Mouse (Mus musculus): Measurements from ENCODE around the gene Ccdc85b. TPM values are rescaled to one million over a fixed set of nuclear protein-coding genes. Genes with fewer than 3 reads are reported as not detected.
A peak's percentile ranks its signal among the peaks of the same experiment; 100 is the strongest.

Ccdc85b gene
- polyA plus RNA-seq, 1 experiment from 2014 or later = 11.6 TPM

DNA sequence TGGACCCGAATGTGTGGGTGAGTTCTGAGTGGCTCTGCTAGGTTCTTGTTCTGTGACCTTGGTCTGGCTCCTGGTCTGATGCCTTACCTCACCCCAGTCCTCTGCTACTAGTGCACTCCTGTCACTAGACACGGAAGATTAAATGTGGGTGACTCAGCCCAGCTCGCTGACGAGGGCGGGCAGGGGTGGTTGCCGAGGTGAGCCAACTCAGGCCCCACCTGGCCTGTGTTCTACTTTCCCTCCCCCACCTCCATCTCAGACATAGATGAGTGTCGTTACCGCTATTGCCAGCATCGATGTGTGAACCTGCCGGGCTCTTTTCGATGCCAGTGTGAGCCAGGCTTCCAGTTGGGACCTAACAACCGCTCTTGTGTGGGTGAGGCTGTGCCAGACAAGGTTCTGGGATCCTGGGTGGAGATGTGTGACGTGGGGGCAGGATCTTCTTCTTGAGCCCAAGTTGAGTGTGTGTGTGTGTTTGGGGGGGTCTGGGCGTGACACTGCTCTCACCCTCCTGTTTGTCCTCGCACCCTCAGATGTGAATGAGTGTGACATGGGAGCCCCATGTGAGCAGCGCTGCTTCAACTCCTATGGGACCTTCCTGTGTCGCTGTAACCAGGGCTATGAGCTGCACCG lies 20.1 kb upstream of the Ccdc85b start:
- 69% methylated on average over 18 of the region's 18 CpGs for WGBS
- ATAC-seq (ENCODE audit: low FRiP score, low TSS enrichment) (peak; percentile 84), DNase-seq (ENCODE audit: low spot score) (peak; percentile 76)
- no peaks in the 10 kb centered on the region for H3K27me3 ChIP-seq (ENCODE audit: control insufficient read depth, insufficient read depth, low read length)
- no peaks in the 10 kb centered on the region for H3K9me3 ChIP-seq (ENCODE audit: control insufficient read depth, low read length)
- TF ChIP-seq EP300 (optimal IDR thresholded peaks at IDR 0.05) (no peak), CTCF (IDR thresholded peaks at IDR 0.05; ENCODE audit: low read depth) (no peak)
- no peak overlapping the region for H3K4me2 ChIP-seq (replicated peaks; ENCODE audit: low read depth)
- H3K9ac ChIP-seq (ENCODE audit: low read length) = no peak overlapping the region
- no peak overlapping the region for H3K27ac ChIP-seq (replicated peaks)
- H3K4me1 ChIP-seq (replicated peaks; ENCODE audit: control insufficient read depth, insufficient read depth) = no peaks in the 10 kb centered on the region; the same call in 1 of the 2 replicates
- peaks cover 10% of the 10 kb centered on the region; the same call in 1 of the 2 replicates for H3K36me3 ChIP-seq (ENCODE audit: control insufficient read depth, insufficient read depth, low read length)
- H3K4me3 ChIP-seq (ENCODE audit: low read depth, low read length) = no peak overlapping the region

DNA sequence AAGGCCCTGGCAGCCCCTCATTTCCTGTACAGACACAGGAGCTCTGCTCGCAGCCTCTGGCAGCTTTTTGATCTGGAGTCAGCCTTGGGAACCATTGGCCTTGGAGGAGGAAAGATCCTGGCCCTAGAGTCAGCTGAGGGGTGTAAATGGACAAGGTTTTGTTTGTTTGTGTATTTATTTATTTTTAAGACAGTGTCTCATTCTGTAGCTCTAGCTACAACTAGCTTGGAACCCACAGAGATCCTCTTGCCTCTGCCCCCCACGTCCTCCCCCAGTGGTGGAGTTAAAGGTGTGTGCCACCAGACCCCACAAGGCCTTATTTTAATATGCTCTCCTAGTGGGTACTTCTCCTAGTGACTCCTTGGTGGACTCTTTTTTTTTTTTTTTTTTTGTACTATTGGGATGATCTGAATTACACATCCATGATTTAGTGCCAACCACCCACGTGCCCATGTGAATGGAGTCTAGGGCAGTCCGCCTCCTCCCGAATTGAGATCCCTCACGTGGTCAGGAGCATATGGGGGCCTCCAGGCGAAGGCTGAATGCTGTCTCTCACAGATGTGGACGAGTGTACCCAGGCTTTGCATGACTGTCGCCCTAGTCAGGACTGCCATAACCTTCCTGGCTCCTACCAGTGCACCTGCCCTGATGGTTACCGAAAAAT lies 19.4 kb upstream of the Ccdc85b start:
- DNase-seq (ENCODE audit: low spot score) (no peak), ATAC-seq (ENCODE audit: low FRiP score, low TSS enrichment) (no peak)
- H3K4me2 ChIP-seq (replicated peaks; ENCODE audit: low read depth) = no peak overlapping the region
- no peaks in the 10 kb centered on the region for H3K27me3 ChIP-seq (ENCODE audit: control insufficient read depth, insufficient read depth, low read length)
- H3K36me3 ChIP-seq (ENCODE audit: control insufficient read depth, insufficient read depth, low read length) = 0 out of 2 replicates have a peak, but pooled peaks cover 8% of the 10 kb centered on the region
- no peak overlapping the region for H3K27ac ChIP-seq (replicated peaks)
- TF ChIP-seq EP300 (optimal IDR thresholded peaks at IDR 0.05) = no peak
- 82% methylated on average over 10 of the region's 10 CpGs for WGBS
- no peak overlapping the region for H3K9ac ChIP-seq (ENCODE audit: low read length)
- no peaks in the 10 kb centered on the region; the same call in 1 of the 2 replicates for H3K4me1 ChIP-seq (replicated peaks; ENCODE audit: control insufficient read depth, insufficient read depth)
- no peak overlapping the region for H3K4me3 ChIP-seq (ENCODE audit: low read depth, low read length)
- H3K9me3 ChIP-seq (ENCODE audit: control insufficient read depth, low read length) = no peaks in the 10 kb centered on the region

DNA sequence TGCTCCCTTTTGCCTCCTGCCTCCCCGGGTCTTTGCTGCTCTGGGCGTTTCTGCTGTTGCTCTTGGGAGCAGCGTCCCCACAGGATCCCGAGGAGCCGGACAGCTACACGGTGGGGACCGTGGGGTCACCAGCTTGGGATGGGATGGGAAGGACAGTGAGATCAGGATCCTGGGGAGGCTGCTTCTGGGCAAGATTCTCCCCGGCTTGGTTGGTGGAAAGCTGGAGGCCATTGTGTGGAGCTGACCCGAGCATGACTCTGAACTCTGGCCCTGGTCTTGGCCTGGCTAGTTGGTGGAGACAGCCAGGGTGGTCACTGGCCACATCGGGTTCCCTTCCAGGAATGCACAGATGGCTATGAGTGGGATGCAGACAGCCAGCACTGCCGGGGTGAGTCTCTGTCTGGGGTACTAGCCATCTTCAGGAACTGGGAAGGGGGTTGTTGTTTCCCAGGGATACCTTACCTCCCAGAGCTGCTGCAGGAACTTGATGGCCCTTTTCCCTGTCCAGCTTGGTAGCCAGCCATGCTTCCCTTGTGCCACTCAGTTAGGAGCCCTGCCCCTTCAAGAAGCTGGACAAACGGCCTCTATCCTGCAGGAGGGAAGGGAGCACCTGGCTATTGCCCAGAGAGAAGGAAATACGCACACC lies 17.5 kb upstream of the Ccdc85b start:
- TF ChIP-seq EP300 (optimal IDR thresholded peaks at IDR 0.05) (no peak), CTCF (IDR thresholded peaks at IDR 0.05; ENCODE audit: low read depth) (no peak)
- DNase-seq (ENCODE audit: low spot score) = no peak
- no peaks in the 10 kb centered on the region for H3K27me3 ChIP-seq (ENCODE audit: control insufficient read depth, insufficient read depth, low read length)
- peak overlapping the region; percentile 82 for H3K27ac ChIP-seq (replicated peaks)
- 22% methylated on average over 13 of the region's 13 CpGs for WGBS
- H3K36me3 ChIP-seq (ENCODE audit: control insufficient read depth, insufficient read depth, low read length) = 0 out of 2 replicates have a peak, but pooled peaks cover 2% of the 10 kb centered on the region
- H3K9me3 ChIP-seq (ENCODE audit: control insufficient read depth, low read length) = no peaks in the 10 kb centered on the region
- no peaks in the 10 kb centered on the region; the same call in 1 of the 2 replicates for H3K4me1 ChIP-seq (replicated peaks; ENCODE audit: control insufficient read depth, insufficient read depth)
- no peak for ATAC-seq (ENCODE audit: low FRiP score, low TSS enrichment)
- H3K4me3 ChIP-seq (ENCODE audit: low read depth, low read length) = peak overlapping the region; percentile 63
- peak overlapping the region; percentile 76 for H3K9ac ChIP-seq (ENCODE audit: low read length)
- H3K4me2 ChIP-seq (replicated peaks; ENCODE audit: low read depth) = peak overlapping the region; percentile 91

DNA sequence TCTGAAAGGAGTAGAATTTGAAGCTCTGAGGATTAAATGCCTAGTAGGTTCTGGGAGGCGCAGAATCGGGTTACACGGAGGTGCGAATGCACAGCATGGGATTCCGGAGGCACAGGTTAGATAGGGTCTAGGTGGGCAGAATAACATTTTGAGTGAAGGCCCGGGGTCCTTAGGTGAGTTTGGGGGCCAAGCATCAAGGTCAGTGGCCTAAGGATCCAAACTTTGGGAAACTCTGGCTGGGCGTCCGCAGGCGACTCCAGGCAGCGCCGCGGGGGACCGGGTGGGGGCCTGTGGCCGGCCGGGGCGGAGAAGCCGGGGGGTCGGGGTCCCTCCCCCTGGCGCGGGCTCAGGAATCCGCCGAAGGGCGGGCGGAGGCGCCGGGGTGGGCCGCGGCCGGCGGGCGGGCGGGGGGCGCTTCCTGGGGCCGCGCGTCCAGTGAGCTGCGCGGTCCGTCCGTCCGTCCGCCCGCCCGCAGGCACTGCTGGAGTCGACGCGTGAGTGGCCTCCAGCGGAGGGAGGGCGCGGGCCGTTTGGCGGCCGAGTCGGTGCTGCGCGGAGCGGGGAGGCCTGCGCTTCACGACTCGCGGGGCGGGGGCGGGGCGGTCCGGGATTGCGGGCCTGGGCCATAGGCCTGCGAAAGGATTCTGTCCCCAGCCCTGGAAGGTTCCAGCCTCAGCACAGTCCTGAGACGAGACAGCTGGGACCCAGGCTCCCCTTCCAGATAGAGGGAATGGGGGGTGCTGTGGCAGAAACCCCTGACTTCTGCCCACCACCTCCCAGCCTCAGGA lies 16.8 kb upstream of the Ccdc85b start:
- H3K4me3 ChIP-seq (ENCODE audit: low read depth, low read length) = peak overlapping the region; percentile 63
- H3K4me2 ChIP-seq (replicated peaks; ENCODE audit: low read depth) = peak overlapping the region; percentile 91
- no peaks in the 10 kb centered on the region for H3K36me3 ChIP-seq (ENCODE audit: control insufficient read depth, insufficient read depth, low read length)
- no peaks in the 10 kb centered on the region for H3K9me3 ChIP-seq (ENCODE audit: control insufficient read depth, low read length)
- TF ChIP-seq EP300 (optimal IDR thresholded peaks at IDR 0.05) = no peak
- TF ChIP-seq CTCF (IDR thresholded peaks at IDR 0.05; ENCODE audit: low read depth) = no peak
- no peaks in the 10 kb centered on the region for H3K27me3 ChIP-seq (ENCODE audit: control insufficient read depth, insufficient read depth, low read length)
- DNase-seq (ENCODE audit: low spot score) (peak; percentile 63), ATAC-seq (ENCODE audit: low FRiP score, low TSS enrichment) (peak; percentile 44)
- WGBS = 1% methylated on average over 34 of the region's 68 CpGs
- H3K27ac ChIP-seq (replicated peaks) = peak overlapping the region; percentile 82
- no peaks in the 10 kb centered on the region; the same call in 1 of the 2 replicates for H3K4me1 ChIP-seq (replicated peaks; ENCODE audit: control insufficient read depth, insufficient read depth)
- H3K9ac ChIP-seq (ENCODE audit: low read length) = peak overlapping the region; percentile 76

DNA sequence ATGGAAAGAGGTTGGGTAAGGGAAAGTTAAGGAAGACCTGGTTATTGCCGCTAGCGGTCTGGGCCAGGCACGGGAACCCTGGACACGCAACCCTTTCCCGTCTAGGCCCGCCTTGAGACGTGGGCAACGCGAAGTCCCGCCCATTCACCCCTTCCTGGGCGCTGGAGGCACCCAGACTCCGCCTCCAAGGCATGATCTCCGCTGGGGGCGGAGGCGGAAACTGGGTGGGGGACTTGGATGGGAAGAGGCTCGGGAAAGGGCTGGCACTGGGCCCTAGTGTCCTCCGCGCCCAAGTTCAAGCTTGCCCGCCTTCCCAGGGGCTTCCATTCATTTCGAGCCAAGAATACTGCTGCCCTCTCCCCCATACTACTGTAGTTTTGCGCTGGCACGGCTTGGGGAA lies 16.0 kb upstream of the Ccdc85b start, which contains the start of gene Efemp2:
Gene Efemp2, plus strand, starts transcription at position 235 of the 400 bp plus-strand sequence.
- H3K36me3 ChIP-seq (ENCODE audit: control insufficient read depth, insufficient read depth, low read length) = no peaks in the 10 kb centered on the region
- peak within 1 kb of the TSS; percentile 63 for H3K4me3 ChIP-seq (ENCODE audit: low read depth, low read length)
- ATAC-seq (ENCODE audit: low FRiP score, low TSS enrichment) (peak; percentile 57; the same call in 1 of the 2 replicates), DNase-seq (ENCODE audit: low spot score) (peak; percentile 82)
- peak within 1 kb of the TSS; percentile 91 for H3K4me2 ChIP-seq (replicated peaks; ENCODE audit: low read depth)
- H3K27me3 ChIP-seq (ENCODE audit: control insufficient read depth, insufficient read depth, low read length) = no peaks in the 10 kb centered on the region
- peak within 1 kb of the TSS; percentile 76 for H3K9ac ChIP-seq (ENCODE audit: low read length)
- peak within 1 kb of the TSS; percentile 82 for H3K27ac ChIP-seq (replicated peaks)
- TF ChIP-seq CTCF (IDR thresholded peaks at IDR 0.05; ENCODE audit: low read depth) (peak; percentile 27), EP300 (optimal IDR thresholded peaks at IDR 0.05) (no peak)
- no peaks in the 10 kb centered on the region for H3K9me3 ChIP-seq (ENCODE audit: control insufficient read depth, low read length)
- 3% methylated on average over 22 of the region's 22 CpGs for WGBS
- no peaks in the 10 kb centered on the region; the same call in 1 of the 2 replicates for H3K4me1 ChIP-seq (replicated peaks; ENCODE audit: control insufficient read depth, insufficient read depth)
